Mouse (Mus musculus) lung, postnatal 0 days (tissue): ENCODE measurements at regions not wholly inside any gene's neighbourhood (a gene's known extent, or its start where the extent isn't known, plus 50 kb on each side); places are given as distances from the start of the nearest gene placed in this dataset.

ENCODE experiments used
- CTCF ChIP-seq: IDR thresholded peaks from 2 replicates; pipeline ENCODE4 v1.5.1; 2016; ENCODE audit warnings: antibody characterized with exemption, mild to moderate bottlenecking
- EP300 ChIP-seq: IDR thresholded peaks from 2 replicates; pipeline ENCODE4 v1.6.1; 2016; ENCODE audit warnings: antibody characterized with exemption, mild to moderate bottlenecking, control low read depth

DNA sequence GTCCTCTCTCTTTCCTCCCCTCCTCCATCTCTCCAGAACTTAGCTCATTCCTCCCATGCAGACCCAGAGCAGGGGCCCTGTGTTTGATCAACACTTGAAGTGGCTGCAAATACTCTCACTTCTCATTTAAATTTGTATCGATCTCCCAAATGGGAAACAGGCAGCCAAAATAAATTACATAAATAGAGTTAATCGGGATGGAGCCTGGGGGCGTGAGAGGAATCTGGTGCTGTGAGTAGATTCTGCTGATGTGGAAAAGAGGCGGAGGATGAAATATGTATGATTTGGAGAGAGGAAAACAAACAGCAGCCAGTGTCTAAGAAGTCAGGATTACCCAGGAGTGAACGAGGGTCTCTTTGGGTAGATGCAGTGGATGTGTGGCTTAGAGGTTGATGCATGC is 121.6 kb upstream of the Xylt1 start:
- TF ChIP-seq CTCF = no peak
- TF ChIP-seq EP300 = no peak
